Mouse (Mus musculus) midbrain, embryonic 16.5 days (tissue): Measurements from ENCODE around the gene Armc10. TPM values are rescaled to one million over a fixed set of nuclear protein-coding genes. Genes with fewer than 3 reads are reported as not detected.
"Not testable (repeated sequence)": the region's sequence is repeated elsewhere in the genome, so short reads cannot be mapped to it uniquely, and the experiment has no call there.

Experiments used
- ATAC-seq: fragments of 200-750 bp; cut with Nextera tagmentation; 2 replicates; pipeline ENCODE4 v1.8.0; 2017; ENCODE audit warnings: moderate TSS enrichment
- H3K27ac ChIP-seq: fragments of 300-500 bp; sonication (generic); 2 replicates; pipeline ENCODE4 v1.5.1; 2014; ENCODE audit warnings: mild to moderate bottlenecking, low read length, mixed read lengths
- H3K27me3 ChIP-seq: fragments of 300-500 bp; sonication (generic); 2 replicates; pipeline ENCODE4 v1.6.1; 2014; ENCODE audit warnings: low read depth, low read length, mixed read lengths; ENCODE audit not compliant: control insufficient read depth, insufficient read depth
- H3K36me3 ChIP-seq: fragments of 300-500 bp; sonication (generic); 2 replicates; pipeline ENCODE4 v1.6.1; 2014; ENCODE audit warnings: mild to moderate bottlenecking, low read length, moderate library complexity, mixed read lengths; ENCODE audit not compliant: control insufficient read depth, insufficient read depth
- H3K4me1 ChIP-seq: fragments of 300-500 bp; sonication (generic); 2 replicates; pipeline ENCODE4 v1.6.1; 2014; ENCODE audit warnings: mild to moderate bottlenecking, low read length, mixed read lengths; ENCODE audit not compliant: control insufficient read depth, insufficient read depth
- H3K4me2 ChIP-seq: fragments of 300-500 bp; sonication (generic); 2 replicates; pipeline ENCODE4 v1.6.1; 2014; ENCODE audit warnings: mild to moderate bottlenecking, low read length, mixed read lengths
- H3K4me3 ChIP-seq: fragments of 300-500 bp; sonication (generic); 2 replicates; pipeline ENCODE4 v1.5.1; 2014; ENCODE audit warnings: low read depth, mild to moderate bottlenecking, low read length, moderate library complexity, mixed read lengths
- H3K9ac ChIP-seq: fragments of 300-500 bp; sonication (generic); 2 replicates; pipeline ENCODE4 v1.6.1; 2014; ENCODE audit warnings: low read depth, low read length, mixed read lengths
- H3K9me3 ChIP-seq: fragments of 300-500 bp; sonication (generic); replicated peaks from 2 replicates; pipeline ENCODE4 v1.6.1; 2014; ENCODE audit warnings: mild to moderate bottlenecking, low read length, mixed read lengths; ENCODE audit not compliant: control insufficient read depth, poor library complexity, severe bottlenecking
- WGBS: fragments of 180-500 bp; shearing (Covaris S2); extraction: QIAGEN DNeasy Blood & Tissue Kit; methylation state at CpG from one replicate; pipeline ENCODE4 v1.1.7; 2014; 5-methylcytosine and 5-hydroxymethylcytosine counted together
- polyA plus RNA-seq: library from polyadenylated mRNA; unstranded; fragments of >200 nt; fragmentation: Nextera tagmentation; extraction: Ambion mirVana; gene quantifications from 2 replicates; pipeline ENCODE4 v1.2.1, GENCODE M21; 2015

Armc10 gene
- polyA plus RNA-seq, 1 experiment from 2014 or later, result 58.3 TPM

- Histone ChIP-seq H3K9me3 (no peaks in the 10 kb centered on the region), H3K36me3 (no peaks in the 10 kb centered on the region), H3K9ac (no peak overlapping the region), H3K27me3 (no peaks in the 10 kb centered on the region), H3K4me1 (no peaks in the 10 kb centered on the region), H3K4me3 (no peak overlapping the region), H3K4me2 (no peak overlapping the region), H3K27ac (no peak overlapping the region)
- ATAC-seq, result no peak
- 83% methylated on average over 4 of the region's 4 CpGs for WGBS
Measured at GRCm38 (mm10) chr5:21706546-21706945, 60.9 kb downstream of the Armc10 start.

GRCm38 (mm10) chr5:21708011-21708410 is 62.4 kb downstream of the Armc10 start:
- H3K27me3 ChIP-seq, H3K36me3 ChIP-seq, H3K4me2 ChIP-seq, H3K9ac ChIP-seq, H3K4me1 ChIP-seq, ATAC-seq, H3K27ac ChIP-seq, H3K4me3 ChIP-seq, H3K9me3 ChIP-seq: not testable (repeated sequence)
- 79% methylated on average over 8 of the region's 8 CpGs for WGBS

Other genes starting within 250 kb of the Armc10 start
- gene Ccdc146, start 221.1 kb upstream of the Armc10 start, polyA plus RNA-seq, result 0.67 and 0.90 TPM in 2 replicates
- gene Fam185a, start 220.9 kb upstream of the Armc10 start, polyA plus RNA-seq, result 10.0 and 11.0 TPM in 2 replicates
- 4.6 TPM in 2 replicates for gene Lrrc17, start 102.3 kb upstream of the Armc10 start, polyA plus RNA-seq
- gene Fbxl13, start 179 bp upstream of the Armc10 start, polyA plus RNA-seq, result 0.25 and 0.45 TPM in 2 replicates
- gene Napepld, start 55.6 kb downstream of the Armc10 start, polyA plus RNA-seq, result 2.6 and 2.7 TPM in 2 replicates
- 68.8 and 72.4 TPM in 2 replicates for gene Pmpcb, start 91.3 kb downstream of the Armc10 start, polyA plus RNA-seq
- 67.6 and 71.6 TPM in 2 replicates for gene Dnajc2, start 139.4 kb downstream of the Armc10 start, polyA plus RNA-seq
- 187 and 192 TPM in 2 replicates for gene Psmc2, start 139.5 kb downstream of the Armc10 start, polyA plus RNA-seq
- gene Slc26a5, start 219.8 kb downstream of the Armc10 start, polyA plus RNA-seq, result 0.34 and 0.42 TPM in 2 replicates